Mouse (Mus musculus): ENCODE results near the gene Mettl14.

- TF ChIP-seq GATA1 (IDR thresholded peaks at IDR 0.05; ENCODE audit: borderline replicate concordance, low read length) (no peak), FLI1 (IDR thresholded peaks at IDR 0.05; ENCODE audit: low read length) (no peak)
Observed at GRCm38 (mm10) chr3:123384435-123384834, 1.5 kb downstream of the Mettl14 start.

Measured in megakaryocyte, embryonic 14.5 days (primary cell).